Mouse (Mus musculus) cortical plate, adult 2 months (tissue): ENCODE data around the gene Tsen34.

Source experiments
- CTCF ChIP-seq: fragments of 200-500 bp; IDR thresholded peaks from 2 replicates; pipeline ENCODE4 v1.5.1; 2011; ENCODE audit warnings: mild to moderate bottlenecking, control low read depth, low read length; ENCODE audit not compliant: insufficient read depth; ENCODE audit errors: extremely low read depth
- POLR2A ChIP-seq: fragments of 200-500 bp; IDR thresholded peaks from 2 replicates; pipeline ENCODE4 v1.6.1; 2011; ENCODE audit warnings: mild to moderate bottlenecking, low read length, control low read depth; ENCODE audit not compliant: insufficient read depth; ENCODE audit errors: extremely low read depth

DNA sequence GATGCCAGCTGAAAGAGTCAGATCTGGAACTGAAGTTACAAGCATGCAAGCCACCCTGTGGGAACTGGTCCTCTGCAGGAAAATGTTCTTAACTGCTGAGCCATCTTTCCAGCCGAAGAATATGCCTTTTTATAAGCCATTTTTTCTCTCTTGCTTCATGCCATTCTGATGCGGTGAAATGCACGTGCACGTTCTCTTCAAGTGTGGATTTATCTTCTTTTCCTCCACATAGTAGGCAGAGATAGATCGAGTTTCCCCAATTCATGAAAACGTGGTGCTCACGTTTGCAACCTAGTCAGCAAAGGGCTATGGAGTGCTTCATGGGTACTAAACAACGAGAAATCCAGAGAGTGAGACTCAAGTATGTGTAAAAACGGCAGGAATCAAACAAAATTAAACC is 48.8 kb upstream of the Tsen34 start:
- TF ChIP-seq CTCF (no peak), POLR2A (no peak)
